Mouse (Mus musculus): Measurements from ENCODE around the gene Rfc2. TPM values are rescaled to one million over a fixed set of nuclear protein-coding genes. Genes with fewer than 3 reads are reported as not detected.
A peak's percentile ranks its signal among the peaks of the same experiment; 100 is the strongest.

The Rfc2 gene
- polyA plus RNA-seq, 1 experiment from 2014 or later: 338 TPM

- Histone ChIP-seq H3K9ac (ENCODE audit: low read length) (no peak overlapping the region), H3K9me3 (ENCODE audit: control insufficient read depth, low read length) (no peaks in the 10 kb centered on the region), H3K27ac (ENCODE audit: low read depth, low read length) (no peak overlapping the region), H3K36me3 (ENCODE audit: control insufficient read depth, insufficient read depth, low read length) (no peaks in the 10 kb centered on the region), H3K4me3 (ENCODE audit: low read depth, low read length) (no peak overlapping the region), H3K4me1 (ENCODE audit: control insufficient read depth, insufficient read depth, low read length) (peaks cover 16% of the 10 kb centered on the region), H3K4me2 (no peak overlapping the region), H3K27me3 (ENCODE audit: control insufficient read depth, insufficient read depth, low read length) (no peaks in the 10 kb centered on the region)
- 84% methylated on average over 7 of the region's 7 CpGs for WGBS
- DNase-seq (ENCODE audit: low spot score, missing footprints) (no peak), ATAC-seq (ENCODE audit: low FRiP score) (no peak)
These were observed 34.4 kb upstream of the Rfc2 start for GRCm38 (mm10) chr5:134546790-134547189.

DNA sequence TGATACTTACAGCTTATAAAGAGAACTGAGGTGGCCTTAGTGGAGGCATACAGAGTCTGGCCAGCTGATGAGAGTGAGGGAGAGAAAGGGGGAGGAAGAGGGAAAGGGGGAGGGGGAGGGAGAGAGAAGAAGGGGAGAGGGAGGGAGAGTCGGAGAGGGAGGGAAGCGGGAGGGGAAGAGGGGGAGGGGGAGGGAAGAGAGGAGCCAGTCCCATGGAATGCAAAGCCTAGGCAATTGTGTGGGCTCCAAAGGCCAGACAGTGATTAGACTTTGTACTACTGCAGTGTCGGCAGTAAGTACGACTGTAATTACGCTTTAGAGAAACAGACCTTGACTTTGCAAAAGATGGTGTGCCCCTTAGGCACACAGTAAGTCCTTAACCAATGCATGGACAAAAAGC, 32.9 kb upstream of the Rfc2 start:
- DNase-seq (ENCODE audit: low spot score, missing footprints) (peak; percentile 79), ATAC-seq (ENCODE audit: low FRiP score) (no peak)
- Histone ChIP-seq H3K27ac (ENCODE audit: low read depth, low read length) (no peak overlapping the region), H3K4me3 (ENCODE audit: low read depth, low read length) (no peak overlapping the region), H3K9ac (ENCODE audit: low read length) (no peak overlapping the region), H3K9me3 (ENCODE audit: control insufficient read depth, low read length) (no peaks in the 10 kb centered on the region), H3K36me3 (ENCODE audit: control insufficient read depth, insufficient read depth, low read length) (no peaks in the 10 kb centered on the region), H3K27me3 (ENCODE audit: control insufficient read depth, insufficient read depth, low read length) (no peaks in the 10 kb centered on the region), H3K4me1 (ENCODE audit: control insufficient read depth, insufficient read depth, low read length) (peaks cover 15% of the 10 kb centered on the region), H3K4me2 (no peak overlapping the region)
- 65% methylated on average over 5 of the region's 5 CpGs for WGBS

DNA sequence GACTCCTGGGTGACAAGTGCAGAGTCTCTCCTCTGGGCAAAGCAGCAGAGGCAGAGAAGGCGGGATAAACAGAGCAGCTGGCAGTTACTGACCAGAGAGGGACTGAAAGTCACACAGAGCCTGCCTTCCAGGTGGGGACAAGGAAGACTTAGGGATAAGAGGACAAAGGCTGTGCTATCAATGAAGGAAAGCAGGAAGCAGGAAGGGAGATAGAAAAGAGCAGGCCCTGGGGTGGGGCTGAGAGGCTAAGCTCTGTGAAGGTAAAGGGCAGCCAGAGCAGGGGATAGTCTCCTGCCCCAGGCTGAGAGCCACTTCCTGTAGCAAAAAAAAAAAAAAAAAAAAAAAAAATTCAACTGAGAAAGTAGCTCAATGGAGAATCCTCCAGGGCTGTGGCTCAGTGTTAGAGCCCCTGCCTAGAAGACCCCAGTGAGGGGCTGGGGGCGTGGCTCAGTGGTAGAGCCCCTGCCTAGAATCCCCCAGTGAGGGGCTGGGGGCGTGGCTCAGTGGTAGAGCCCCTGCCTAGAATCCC, 31.5 kb upstream of the Rfc2 start:
- DNase-seq (ENCODE audit: low spot score, missing footprints): peak; percentile 79
- no peak for ATAC-seq (ENCODE audit: low FRiP score)
- 90% methylated on average over 3 of the region's 3 CpGs for WGBS
- Histone ChIP-seq H3K27ac (ENCODE audit: low read depth, low read length) (no peak overlapping the region), H3K9me3 (ENCODE audit: control insufficient read depth, low read length) (no peaks in the 10 kb centered on the region), H3K9ac (ENCODE audit: low read length) (no peak overlapping the region), H3K36me3 (ENCODE audit: control insufficient read depth, insufficient read depth, low read length) (no peaks in the 10 kb centered on the region), H3K4me3 (ENCODE audit: low read depth, low read length) (no peak overlapping the region), H3K4me2 (no peak overlapping the region), H3K4me1 (ENCODE audit: control insufficient read depth, insufficient read depth, low read length) (peaks cover 15% of the 10 kb centered on the region), H3K27me3 (ENCODE audit: control insufficient read depth, insufficient read depth, low read length) (no peaks in the 10 kb centered on the region)

DNA sequence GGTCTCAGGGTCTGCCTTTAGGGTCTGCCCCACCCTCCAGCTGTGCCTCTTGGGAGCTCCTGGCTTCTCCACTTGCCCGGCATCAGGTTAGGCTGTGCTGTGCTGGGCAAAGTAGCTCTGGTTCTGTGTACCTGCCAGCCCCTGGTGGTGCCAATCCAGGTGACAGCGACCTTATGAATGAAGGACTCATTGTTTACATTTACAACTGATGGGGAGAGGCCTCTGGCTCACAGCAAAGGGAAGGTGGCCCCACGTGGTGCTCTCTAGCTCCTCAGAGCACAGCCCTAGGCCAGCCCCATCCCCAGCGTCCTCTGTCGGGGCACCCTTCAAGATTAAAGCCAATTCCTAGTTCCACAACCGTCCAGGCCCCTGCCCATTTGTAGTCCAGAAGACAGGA, 30.3 kb upstream of the Rfc2 start:
- Histone ChIP-seq H3K4me3 (ENCODE audit: low read depth, low read length) (peak overlapping the region; percentile 67), H3K27ac (ENCODE audit: low read depth, low read length) (no peak overlapping the region), H3K36me3 (ENCODE audit: control insufficient read depth, insufficient read depth, low read length) (no peaks in the 10 kb centered on the region), H3K4me2 (peak overlapping the region; percentile 93), H3K4me1 (ENCODE audit: control insufficient read depth, insufficient read depth, low read length) (peaks cover 25% of the 10 kb centered on the region), H3K9ac (ENCODE audit: low read length) (peak overlapping the region; percentile 96), H3K27me3 (ENCODE audit: control insufficient read depth, insufficient read depth, low read length) (no peaks in the 10 kb centered on the region), H3K9me3 (ENCODE audit: control insufficient read depth, low read length) (no peaks in the 10 kb centered on the region)
- WGBS: 13% methylated on average over 6 of the region's 6 CpGs
- peak; percentile 83 for DNase-seq (ENCODE audit: low spot score, missing footprints)
- ATAC-seq (ENCODE audit: low FRiP score): no peak

- no peaks in the 10 kb centered on the region for H3K36me3 ChIP-seq (ENCODE audit: control insufficient read depth, insufficient read depth, low read length)
- peak overlapping the region; percentile 67 for H3K4me3 ChIP-seq (ENCODE audit: low read depth, low read length)
- H3K9me3 ChIP-seq (ENCODE audit: control insufficient read depth, low read length): no peaks in the 10 kb centered on the region
- H3K4me1 ChIP-seq (ENCODE audit: control insufficient read depth, insufficient read depth, low read length): peaks cover 27% of the 10 kb centered on the region
- peak overlapping the region; percentile 93 for H3K4me2 ChIP-seq
- ATAC-seq (ENCODE audit: low FRiP score) (peak; percentile 8), DNase-seq (ENCODE audit: low spot score, missing footprints) (peak; percentile 90)
- H3K9ac ChIP-seq (ENCODE audit: low read length): peak overlapping the region; percentile 96
- 1% methylated on average over 49 of the region's 52 CpGs for WGBS
- no peaks in the 10 kb centered on the region for H3K27me3 ChIP-seq (ENCODE audit: control insufficient read depth, insufficient read depth, low read length)
- peak overlapping the region; percentile 97 for H3K27ac ChIP-seq (ENCODE audit: low read depth, low read length)
These were observed 29.7 kb upstream of the Rfc2 start for GRCm38 (mm10) chr5:134551233-134552109.

GRCm38 (mm10) chr5:134552110-134552972, 28.8 kb upstream of the Rfc2 start, which contains the start of gene Clip2:
Gene Clip2 (minus strand): TSS chr5:134552434.
- 1% methylated on average over 61 of the region's 61 CpGs for WGBS
- ATAC-seq (ENCODE audit: low FRiP score) (peak; percentile 89), DNase-seq (ENCODE audit: low spot score, missing footprints) (peak; percentile 98)
- Histone ChIP-seq H3K36me3 (ENCODE audit: control insufficient read depth, insufficient read depth, low read length) (no peaks in the 10 kb centered on the region), H3K4me1 (ENCODE audit: control insufficient read depth, insufficient read depth, low read length) (peaks cover 24% of the 10 kb centered on the region), H3K9me3 (ENCODE audit: control insufficient read depth, low read length) (no peaks in the 10 kb centered on the region), H3K4me2 (peak within 1 kb of the TSS; percentile 93), H3K27me3 (ENCODE audit: control insufficient read depth, insufficient read depth, low read length) (no peaks in the 10 kb centered on the region), H3K9ac (ENCODE audit: low read length) (peak within 1 kb of the TSS; percentile 96), H3K4me3 (ENCODE audit: low read depth, low read length) (peak within 1 kb of the TSS; percentile 67), H3K27ac (ENCODE audit: low read depth, low read length) (peak within 1 kb of the TSS; percentile 97)

DNA sequence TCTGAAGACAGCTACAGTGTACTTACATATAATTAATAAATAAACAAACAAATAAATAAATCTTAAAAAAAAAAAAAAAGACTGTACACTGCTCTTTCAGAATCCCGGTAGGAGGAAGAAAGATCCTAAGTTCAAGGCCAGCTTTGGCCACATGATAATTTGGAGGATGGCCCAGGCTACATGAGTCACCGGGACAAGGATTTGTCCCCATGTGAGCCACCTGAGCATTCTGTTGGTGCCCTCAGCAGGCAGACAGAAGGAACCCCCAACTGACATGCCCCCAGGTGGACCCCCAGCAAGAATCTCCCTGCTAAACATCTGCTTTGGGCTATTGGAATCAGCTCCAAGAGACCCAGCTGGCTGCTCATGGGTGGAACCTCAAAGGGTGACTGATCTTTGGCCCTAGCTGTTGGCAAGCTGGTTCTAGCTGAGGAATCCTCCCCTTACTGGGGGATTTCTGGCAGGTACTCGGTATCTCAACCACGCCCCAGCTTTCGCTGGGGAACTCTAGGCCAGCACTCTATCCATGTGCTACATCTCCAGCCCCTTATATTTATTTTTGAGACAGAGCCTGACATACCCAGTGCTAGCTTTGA, 27.1 kb upstream of the Rfc2 start:
- peak; percentile 77 for DNase-seq (ENCODE audit: low spot score, missing footprints)
- H3K27me3 ChIP-seq (ENCODE audit: control insufficient read depth, insufficient read depth, low read length): no peaks in the 10 kb centered on the region
- ATAC-seq (ENCODE audit: low FRiP score): no peak
- H3K9ac ChIP-seq (ENCODE audit: low read length): no peak overlapping the region
- H3K4me2 ChIP-seq: no peak overlapping the region
- H3K36me3 ChIP-seq (ENCODE audit: control insufficient read depth, insufficient read depth, low read length): no peaks in the 10 kb centered on the region
- peaks cover 24% of the 10 kb centered on the region for H3K4me1 ChIP-seq (ENCODE audit: control insufficient read depth, insufficient read depth, low read length)
- H3K9me3 ChIP-seq (ENCODE audit: control insufficient read depth, low read length): no peaks in the 10 kb centered on the region
- no peak overlapping the region for H3K4me3 ChIP-seq (ENCODE audit: low read depth, low read length)
- WGBS: 86% methylated on average over 5 of the region's 5 CpGs
- no peak overlapping the region for H3K27ac ChIP-seq (ENCODE audit: low read depth, low read length)

GRCm38 (mm10) chr5:134555463-134556164, 25.6 kb upstream of the Rfc2 start:
- no peaks in the 10 kb centered on the region for H3K27me3 ChIP-seq (ENCODE audit: control insufficient read depth, insufficient read depth, low read length)
- peaks cover 20% of the 10 kb centered on the region for H3K4me1 ChIP-seq (ENCODE audit: control insufficient read depth, insufficient read depth, low read length)
- peak overlapping the region; percentile 16; the same call in 1 of the 2 replicates for H3K9ac ChIP-seq (ENCODE audit: low read length)
- ATAC-seq (ENCODE audit: low FRiP score) (peak; percentile 54), DNase-seq (ENCODE audit: low spot score, missing footprints) (peak; percentile 98)
- peak overlapping the region; percentile 38 for H3K4me2 ChIP-seq
- no peak overlapping the region for H3K27ac ChIP-seq (ENCODE audit: low read depth, low read length)
- H3K36me3 ChIP-seq (ENCODE audit: control insufficient read depth, insufficient read depth, low read length): no peaks in the 10 kb centered on the region
- H3K4me3 ChIP-seq (ENCODE audit: low read depth, low read length): peak overlapping the region; percentile 13
- 15% methylated on average over 20 of the region's 20 CpGs for WGBS
- H3K9me3 ChIP-seq (ENCODE audit: control insufficient read depth, low read length): no peaks in the 10 kb centered on the region

Data from midbrain, embryonic 11.5 days (tissue).